Mouse (Mus musculus) embryonic facial prominence, embryonic 14.5 days (tissue): ENCODE results near the gene Grin1. TPM values are rescaled to one million over a fixed set of nuclear protein-coding genes. Genes with fewer than 3 reads are reported as not detected.

Source experiments
- ATAC-seq: fragments of 200-750 bp; cut with Nextera tagmentation; 2 replicates; pipeline ENCODE4 v1.8.0; 2017; ENCODE audit warnings: low read depth, moderate number of reproducible peaks, moderate TSS enrichment
- DNase-seq: peaks from one replicate; pipeline ENCODE4 v3.0.0-alpha.2; 2015; ENCODE audit warnings: low spot score
- H3K27ac ChIP-seq: fragments of 300-500 bp; sonication (generic); replicated peaks from 2 replicates; pipeline ENCODE4 v1.5.1; 2014; ENCODE audit warnings: low read depth, mild to moderate bottlenecking, low read length, moderate library complexity
- H3K27me3 ChIP-seq: fragments of 300-500 bp; sonication (generic); replicated peaks from 2 replicates; pipeline ENCODE4 v1.6.1; 2014; ENCODE audit warnings: low read length; ENCODE audit not compliant: control insufficient read depth, insufficient read depth
- H3K36me3 ChIP-seq: fragments of 300-500 bp; sonication (generic); 2 replicates; pipeline ENCODE4 v1.6.1; 2014; ENCODE audit warnings: low read length, mixed read lengths; ENCODE audit not compliant: control insufficient read depth, insufficient read depth
- H3K4me1 ChIP-seq: fragments of 300-500 bp; sonication (generic); 2 replicates; pipeline ENCODE4 v1.6.1; 2014; ENCODE audit warnings: antibody characterized with exemption, low read length; ENCODE audit not compliant: control insufficient read depth, insufficient read depth
- H3K4me2 ChIP-seq: fragments of 300-500 bp; sonication (generic); 2 replicates; pipeline ENCODE4 v1.6.1; 2014; ENCODE audit warnings: low read depth, mild to moderate bottlenecking, low read length, moderate library complexity, mixed read lengths
- H3K4me3 ChIP-seq: fragments of 300-500 bp; sonication (generic); 2 replicates; pipeline ENCODE4 v1.5.1; 2014; ENCODE audit warnings: low read depth, mild to moderate bottlenecking, low read length
- H3K9ac ChIP-seq: fragments of 300-500 bp; sonication (generic); 2 replicates; pipeline ENCODE4 v1.6.1; 2014; ENCODE audit warnings: low read depth, mild to moderate bottlenecking, low read length, moderate library complexity, mixed read lengths
- H3K9me3 ChIP-seq: fragments of 300-500 bp; sonication (generic); 2 replicates; pipeline ENCODE4 v1.6.1; 2016; ENCODE audit warnings: low read length; ENCODE audit not compliant: control insufficient read depth
- WGBS: fragments of 180-500 bp; shearing (Covaris S2); extraction: QIAGEN DNeasy Blood & Tissue Kit; methylation state at CpG from one replicate; pipeline ENCODE4 v1.1.7; 2014; 5-methylcytosine and 5-hydroxymethylcytosine counted together
- polyA plus RNA-seq: library from polyadenylated mRNA; unstranded; fragments of >200 nt; fragmentation: Nextera tagmentation; extraction: Ambion mirVana; gene quantifications from 2 replicates; pipeline ENCODE4 v1.2.1, GENCODE M21; 2014

Grin1 gene
- polyA plus RNA-seq, 1 experiment from 2014 or later: 1.7 TPM

DNA sequence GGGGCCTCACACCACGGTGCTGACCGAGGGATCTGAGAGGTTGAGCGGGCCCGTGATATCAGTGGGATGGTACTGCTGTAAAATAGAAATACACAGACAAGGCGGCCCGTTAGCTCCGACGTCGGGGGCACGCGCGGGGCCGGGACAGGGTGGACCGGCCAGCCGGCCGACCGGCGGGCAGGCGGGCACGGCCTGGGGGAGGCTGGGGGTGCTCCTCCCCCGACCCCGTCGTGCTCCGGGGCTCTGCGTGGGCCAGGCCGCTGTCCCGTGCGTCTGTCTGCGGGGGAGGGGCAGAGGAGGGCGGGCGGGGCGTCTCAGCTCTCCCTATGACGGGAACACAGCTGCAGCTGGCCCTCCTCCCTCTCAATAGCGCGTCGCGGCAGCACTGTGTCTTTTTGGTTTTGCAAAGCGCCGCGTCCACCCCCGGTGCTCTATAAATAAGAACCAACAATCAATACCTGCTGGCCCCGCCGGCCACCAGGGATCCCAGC, 26.9 kb downstream of the Grin1 start:
- ATAC-seq: peak; percentile 48; the same call in 1 of the 2 replicates
- WGBS: 4% methylated on average over 22 of the region's 43 CpGs
- peaks cover 70% of the 10 kb centered on the region for H3K27me3 ChIP-seq

DNA sequence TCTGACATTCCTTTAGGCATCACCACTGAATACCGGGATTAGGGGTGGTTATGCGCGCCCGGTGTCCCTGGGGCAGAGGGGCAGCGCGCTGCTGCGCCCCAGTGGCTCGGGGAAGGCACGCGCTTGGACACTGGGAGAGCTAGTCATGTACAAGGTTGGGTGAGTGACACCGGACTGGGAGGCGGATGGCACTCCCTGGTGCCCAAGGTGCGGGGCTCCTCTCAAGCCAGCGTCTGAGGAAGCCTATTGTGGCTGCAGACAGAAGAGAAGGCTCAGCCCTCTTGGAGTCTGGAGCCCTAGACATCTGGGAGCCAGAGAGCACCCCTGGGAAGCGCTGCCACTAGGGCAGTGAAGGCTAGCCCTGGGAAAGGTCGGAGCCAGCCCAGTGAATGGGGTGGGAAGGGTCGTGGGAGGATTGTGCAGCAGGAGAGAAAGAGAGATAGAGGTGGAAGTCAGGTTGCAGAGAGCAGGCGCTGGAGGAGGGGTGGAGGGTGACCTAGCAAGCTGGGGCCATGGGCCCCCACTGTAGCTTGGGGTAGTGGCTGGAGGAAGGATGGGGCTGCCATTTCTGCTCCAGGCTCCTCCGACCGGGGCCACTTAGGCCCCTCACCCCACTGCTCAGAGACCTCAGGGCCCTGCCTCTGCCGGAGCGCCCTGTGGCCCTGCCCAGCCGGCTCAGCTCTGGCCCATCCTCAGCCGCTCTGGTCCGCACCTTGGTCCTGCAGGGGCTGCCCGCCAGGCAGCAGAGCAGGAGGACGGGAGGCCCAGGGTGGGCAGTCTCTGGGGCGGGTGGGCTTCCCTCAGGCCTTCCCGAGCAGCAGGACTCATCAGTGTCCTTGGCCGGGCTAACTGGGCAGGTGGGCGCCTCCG, 27.6 kb downstream of the Grin1 start:
- WGBS: 6% methylated on average over 26 of the region's 32 CpGs
- Histone ChIP-seq H3K27me3 (peaks cover 70% of the 10 kb centered on the region), H3K36me3 (0 out of 2 replicates have a peak, but pooled peaks cover under 1% of the 10 kb centered on the region), H3K9me3 (no peaks in the 10 kb centered on the region), H3K27ac (no peak overlapping the region), H3K4me1 (0 out of 2 replicates have a peak, but pooled peaks cover 4% of the 10 kb centered on the region), H3K4me2 (peak overlapping the region; percentile 57), H3K9ac (no peak overlapping the region), H3K4me3 (peak overlapping the region; percentile 38)
- no peak for ATAC-seq
- DNase-seq: no peak

More for the DNA sequence above, 26.9 kb downstream of the Grin1 start:
- Histone ChIP-seq H3K27ac (no peak overlapping the region), H3K9ac (peak overlapping the region; percentile 46; the same call in 1 of the 2 replicates), H3K4me3 (peak overlapping the region; percentile 38), H3K4me1 (0 out of 2 replicates have a peak, but pooled peaks cover 4% of the 10 kb centered on the region), H3K4me2 (peak overlapping the region; percentile 57), H3K36me3 (no peaks in the 10 kb centered on the region), H3K9me3 (no peaks in the 10 kb centered on the region)
- no peak for DNase-seq

DNA sequence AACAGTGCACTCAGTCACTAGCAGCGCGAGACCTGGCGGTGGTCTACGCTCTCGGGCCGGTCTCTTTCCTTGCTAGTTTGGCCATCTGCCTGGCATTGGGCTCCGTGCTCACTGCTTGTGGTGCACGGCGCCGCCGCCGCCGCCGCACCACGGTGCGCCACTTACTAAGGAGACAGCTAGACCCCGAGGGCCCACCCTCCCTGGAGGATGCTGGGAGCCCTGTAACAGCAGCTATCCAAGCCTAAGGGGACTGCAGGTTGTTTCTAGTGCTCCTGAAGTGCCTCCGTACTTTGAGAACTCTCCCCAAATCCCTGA, 28.2 kb downstream of the Grin1 start:
- peak overlapping the region; percentile 27 for H3K4me3 ChIP-seq
- 0 out of 2 replicates have a peak, but pooled peaks cover 4% of the 10 kb centered on the region for H3K4me1 ChIP-seq
- H3K9me3 ChIP-seq: no peaks in the 10 kb centered on the region
- H3K9ac ChIP-seq: no peak overlapping the region
- H3K4me2 ChIP-seq: peak overlapping the region; percentile 47
- no peak for DNase-seq
- H3K36me3 ChIP-seq: peaks cover 7% of the 10 kb centered on the region
- WGBS: under 1% methylated on average over 17 of the region's 18 CpGs
- ATAC-seq: no peak
- H3K27ac ChIP-seq: no peak overlapping the region
- peaks cover 67% of the 10 kb centered on the region for H3K27me3 ChIP-seq

DNA sequence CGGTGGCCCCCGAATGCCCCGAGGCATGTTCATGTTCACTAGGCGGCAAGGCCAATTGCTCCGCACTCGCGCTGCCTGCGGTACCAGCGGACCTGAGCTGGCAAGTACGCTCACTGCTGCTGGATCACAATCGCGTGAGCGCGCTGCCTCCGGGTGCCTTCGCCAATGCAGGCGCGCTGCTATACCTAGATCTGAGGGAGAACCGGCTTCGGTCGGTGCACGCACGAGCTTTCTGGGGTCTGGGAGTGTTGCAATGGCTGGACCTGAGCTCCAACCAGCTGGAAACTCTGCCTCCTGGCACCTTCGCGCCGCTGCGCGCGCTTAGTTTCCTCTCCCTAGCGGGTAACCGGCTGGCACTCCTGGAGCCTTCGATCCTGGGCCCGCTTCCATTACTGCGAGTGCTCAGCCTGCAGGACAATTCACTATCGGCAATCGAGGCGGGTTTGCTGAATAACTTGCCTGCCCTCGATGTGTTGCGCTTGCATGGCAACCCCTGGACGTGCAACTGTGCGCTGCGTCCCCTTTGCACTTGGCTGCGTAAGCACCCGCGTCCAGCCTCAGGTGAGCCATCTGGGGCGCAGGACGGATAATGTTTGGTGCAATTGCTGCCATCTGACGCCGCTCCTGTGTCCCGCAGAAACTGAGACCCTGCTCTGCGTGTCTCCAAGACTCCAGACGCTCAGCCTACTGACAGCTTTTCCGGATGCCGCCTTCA, 28.7 kb downstream of the Grin1 start:
- H3K9me3 ChIP-seq: no peaks in the 10 kb centered on the region
- H3K27ac ChIP-seq: no peak overlapping the region
- H3K36me3 ChIP-seq: peaks cover 12% of the 10 kb centered on the region
- under 1% methylated on average over 39 of the region's 54 CpGs for WGBS
- H3K4me3 ChIP-seq: peak overlapping the region; percentile 27
- no peak for ATAC-seq
- 0 out of 2 replicates have a peak, but pooled peaks cover 4% of the 10 kb centered on the region for H3K4me1 ChIP-seq
- no peak for DNase-seq
- no peak overlapping the region for H3K9ac ChIP-seq
- H3K4me2 ChIP-seq: peak overlapping the region; percentile 47
- H3K27me3 ChIP-seq: peaks cover 62% of the 10 kb centered on the region

DNA sequence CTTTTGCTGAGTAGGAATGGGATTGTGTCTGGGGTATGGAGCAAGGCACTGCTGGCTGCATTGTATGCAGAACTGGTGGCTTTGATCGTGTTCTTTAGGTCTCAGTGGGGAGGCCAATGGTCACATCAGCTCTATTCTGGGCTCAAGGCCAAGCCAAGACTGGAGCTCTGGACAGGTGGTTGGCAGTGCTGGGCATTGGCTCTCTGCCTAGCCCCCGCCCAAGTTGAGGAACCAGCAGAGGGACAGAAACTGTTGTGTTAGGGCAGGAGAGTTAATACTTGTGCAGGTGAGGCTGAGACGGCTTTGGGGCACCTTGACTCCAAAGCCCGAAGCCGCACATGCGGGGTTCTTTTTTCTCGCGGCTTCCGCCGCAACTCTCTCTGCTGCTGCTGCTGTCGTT, 29.3 kb downstream of the Grin1 start, which contains the start of gene Lrrc26:
Lrrc26 (plus strand) TSS at position 265 of the 400 bp plus-strand sequence.
- H3K4me1 ChIP-seq: 0 out of 2 replicates have a peak, but pooled peaks cover 4% of the 10 kb centered on the region
- peaks cover 18% of the 10 kb centered on the region for H3K36me3 ChIP-seq
- H3K27ac ChIP-seq: no peak within 1 kb of the TSS
- no peaks in the 10 kb centered on the region for H3K9me3 ChIP-seq
- ATAC-seq (no peak), DNase-seq (peak; percentile 32)
- peaks cover 62% of the 10 kb centered on the region for H3K27me3 ChIP-seq
- no peak within 1 kb of the TSS for H3K9ac ChIP-seq
- peak within 1 kb of the TSS; percentile 27 for H3K4me3 ChIP-seq
- 7% methylated on average over 9 of the region's 11 CpGs for WGBS
- H3K4me2 ChIP-seq: peak within 1 kb of the TSS; percentile 47

DNA sequence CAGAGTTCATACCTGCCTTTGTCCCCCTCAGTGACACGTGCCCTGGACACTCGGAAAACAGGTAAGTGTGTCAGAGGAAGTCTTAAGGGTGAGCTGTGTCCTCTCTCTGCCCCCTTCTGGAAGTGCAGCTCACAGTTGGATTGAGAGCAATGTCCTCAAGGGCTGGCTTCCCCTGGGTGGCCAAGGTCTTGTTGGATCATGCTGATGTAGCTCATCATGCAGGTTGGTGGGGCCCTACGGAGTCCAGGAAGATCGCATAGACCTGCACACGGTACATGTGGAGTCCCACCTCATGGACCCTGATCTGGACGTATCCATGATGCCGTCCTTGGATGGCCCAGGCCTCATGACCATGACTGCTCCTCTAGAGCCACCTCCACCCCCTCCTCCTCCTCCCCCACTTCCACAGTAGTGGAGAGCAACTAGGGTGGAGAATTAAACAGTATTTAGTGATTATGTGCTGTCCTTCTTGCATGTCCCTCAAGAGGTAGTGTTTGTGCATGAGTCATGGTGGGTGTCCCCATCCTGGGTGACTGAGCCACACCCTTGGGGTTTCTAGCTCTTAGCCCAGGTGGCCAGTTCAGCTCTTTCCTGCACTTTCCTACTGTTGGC, 30.1 kb downstream of the Grin1 start:
- H3K36me3 ChIP-seq: peaks cover 26% of the 10 kb centered on the region
- ATAC-seq: no peak
- H3K9me3 ChIP-seq: no peaks in the 10 kb centered on the region
- H3K4me1 ChIP-seq: 0 out of 2 replicates have a peak, but pooled peaks cover 4% of the 10 kb centered on the region
- 77% methylated on average over 7 of the region's 7 CpGs for whole genome bisulfite sequencing
- no peak overlapping the region for H3K4me2 ChIP-seq
- H3K27me3 ChIP-seq: peaks cover 62% of the 10 kb centered on the region
- no peak overlapping the region for H3K9ac ChIP-seq
- DNase-seq: no peak
- no peak overlapping the region for H3K27ac ChIP-seq
- H3K4me3 ChIP-seq: no peak overlapping the region

DNA sequence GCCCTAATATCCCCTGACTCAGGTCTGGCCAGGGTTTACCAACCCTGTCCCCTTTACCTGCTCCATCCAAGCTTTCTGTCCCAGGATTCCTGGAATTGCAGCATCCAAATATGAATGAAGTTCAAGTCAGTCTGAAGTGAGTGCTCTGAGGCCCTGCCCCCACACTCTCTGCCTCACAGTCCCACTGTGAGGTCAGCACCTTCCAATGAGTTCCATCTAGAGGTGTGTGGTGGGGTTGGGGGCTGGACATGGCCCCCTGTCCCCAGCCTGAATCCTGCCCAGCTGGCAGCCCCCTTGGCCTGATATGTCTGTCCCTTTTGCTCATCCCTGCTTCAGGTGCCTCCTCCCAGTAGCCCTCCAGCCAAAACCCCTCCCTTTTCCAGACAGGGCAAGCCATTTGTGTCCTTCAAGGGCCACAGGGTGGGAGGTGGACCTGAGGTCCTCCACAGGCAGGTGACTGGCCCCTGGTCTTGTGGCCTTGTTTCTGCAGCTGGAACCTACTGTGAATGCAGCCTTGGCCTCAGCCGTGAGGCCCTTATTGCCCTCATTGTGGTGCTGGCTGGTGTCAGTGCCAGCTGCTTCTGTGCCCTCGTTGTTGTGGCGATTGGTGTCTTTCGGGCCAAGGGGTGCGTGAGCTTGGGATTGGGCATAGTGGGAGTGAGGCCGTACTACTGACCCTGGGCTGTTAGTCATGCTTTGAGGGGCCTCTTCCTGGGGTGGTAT, 30.9 kb downstream of the Grin1 start, which contains the start of gene Tmem210:
Tmem210 (plus strand) TSS at position 219 of the 723 bp plus-strand sequence.
- Histone ChIP-seq H3K27ac (peak within 1 kb of the TSS; percentile 77), H3K27me3 (peaks cover 55% of the 10 kb centered on the region), H3K9me3 (no peaks in the 10 kb centered on the region), H3K4me1 (0 out of 2 replicates have a peak, but pooled peaks cover 4% of the 10 kb centered on the region), H3K36me3 (peaks cover 33% of the 10 kb centered on the region), H3K4me2 (no peak within 1 kb of the TSS), H3K9ac (no peak within 1 kb of the TSS), H3K4me3 (no peak within 1 kb of the TSS)
- WGBS: 90% methylated on average over 6 of the region's 6 CpGs
- ATAC-seq (no peak), DNase-seq (no peak)
